Mouse (Mus musculus) lung, embryonic 14.5 days (tissue): ENCODE data around the gene Rpl13a. TPM values are rescaled to one million over a fixed set of nuclear protein-coding genes. Genes with fewer than 3 reads are reported as not detected.

Source experiments
- ATAC-seq: fragments of 200-750 bp; cut with Nextera tagmentation; 2 replicates; pipeline ENCODE4 v1.8.0; 2017; ENCODE audit warnings: mild to moderate bottlenecking, moderate TSS enrichment, moderate library complexity; ENCODE audit not compliant: insufficient read depth
- DNase-seq: peaks from one replicate; pipeline ENCODE4 v3.0.0-alpha.2; 2015
- H3K27ac ChIP-seq: fragments of 300-500 bp; sonication (generic); 2 replicates; pipeline ENCODE4 v1.5.1; 2014; ENCODE audit warnings: low read depth, mild to moderate bottlenecking, moderate library complexity
- H3K27me3 ChIP-seq: fragments of 300-500 bp; sonication (generic); 2 replicates; pipeline ENCODE4 v1.6.1; 2014; ENCODE audit warnings: low read length, control low read depth; ENCODE audit not compliant: insufficient read depth
- H3K36me3 ChIP-seq: fragments of 300-500 bp; sonication (generic); 2 replicates; pipeline ENCODE4 v1.6.1; 2014; ENCODE audit warnings: control low read depth; ENCODE audit not compliant: insufficient read depth
- H3K4me1 ChIP-seq: fragments of 300-500 bp; sonication (generic); 2 replicates; pipeline ENCODE4 v1.6.1; 2014; ENCODE audit warnings: antibody characterized with exemption, control low read depth; ENCODE audit not compliant: insufficient read depth
- H3K4me2 ChIP-seq: fragments of 300-500 bp; sonication (generic); 2 replicates; pipeline ENCODE4 v1.6.1; 2014; ENCODE audit warnings: mild to moderate bottlenecking
- H3K4me3 ChIP-seq: fragments of 300-500 bp; sonication (generic); 2 replicates; pipeline ENCODE4 v1.5.1; 2014; ENCODE audit warnings: low read depth, low read length
- H3K9ac ChIP-seq: fragments of 300-500 bp; sonication (generic); 2 replicates; pipeline ENCODE4 v1.6.1; 2014
- H3K9me3 ChIP-seq: fragments of 300-500 bp; sonication (generic); 2 replicates; pipeline ENCODE4 v1.6.1; 2016; ENCODE audit warnings: low read depth, low read length, control low read depth
- CTCF ChIP-seq: IDR thresholded peaks from 2 replicates; pipeline ENCODE4 v1.5.1; 2016; ENCODE audit warnings: antibody characterized with exemption, low read depth
- WGBS: fragments of 180-500 bp; shearing (Covaris S2); extraction: QIAGEN DNeasy Blood & Tissue Kit; methylation state at CpG from one replicate; pipeline ENCODE4 v1.1.7; 2014; 5-methylcytosine and 5-hydroxymethylcytosine counted together
- polyA plus RNA-seq: library from polyadenylated mRNA; unstranded; fragments of >200 nt; fragmentation: Nextera tagmentation; extraction: Ambion mirVana; gene quantifications from 2 replicates; pipeline ENCODE4 v1.2.1, GENCODE M21; 2014

Gene Rpl13a
- polyA plus RNA-seq, 1 experiment from 2014 or later: 1,527 TPM

DNA sequence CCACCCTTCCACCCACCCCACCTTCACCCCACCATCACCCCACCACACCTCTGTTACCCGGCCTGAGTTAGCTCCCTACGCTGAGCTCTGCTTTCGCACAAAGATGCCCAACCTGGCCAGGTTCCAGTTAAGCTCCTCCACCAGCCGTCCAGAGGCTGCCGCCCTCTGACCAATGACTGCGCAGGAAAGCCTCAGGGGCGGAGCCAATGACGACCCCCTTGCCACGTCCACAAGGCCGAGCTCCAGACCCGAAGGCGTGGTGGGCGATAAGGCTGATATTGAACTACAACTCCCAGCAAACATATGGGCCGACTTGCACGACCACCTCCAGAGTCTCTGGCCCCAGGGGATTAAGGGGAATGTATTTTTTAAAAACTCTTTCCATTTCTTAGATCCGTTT lies 36.5 kb downstream of the Rpl13a start, which contains the start of gene Rcn3:
TSS of gene Rcn3 (minus strand) at position 174 of the 400 bp plus-strand sequence.
- Histone ChIP-seq H3K9me3 (no peaks in the 10 kb centered on the region), H3K4me3 (peak within 1 kb of the TSS; percentile 52), H3K9ac (peak within 1 kb of the TSS; percentile 78), H3K4me2 (peak within 1 kb of the TSS; percentile 70), H3K36me3 (peaks cover 24% of the 10 kb centered on the region), H3K4me1 (peaks cover 10% of the 10 kb centered on the region; the same call in 1 of the 2 replicates), H3K27me3 (no peaks in the 10 kb centered on the region), H3K27ac (peak within 1 kb of the TSS; percentile 91)
- 0% methylated on average over 16 of the region's 16 CpGs for WGBS
- ATAC-seq (peak; percentile 95), DNase-seq (peak; percentile 99)
- TF ChIP-seq CTCF: no peak

- TF ChIP-seq CTCF: no peak
These were observed 37.3 kb downstream of the Rpl13a start for GRCm38 (mm10) chr7:45091001-45091990.

DNA sequence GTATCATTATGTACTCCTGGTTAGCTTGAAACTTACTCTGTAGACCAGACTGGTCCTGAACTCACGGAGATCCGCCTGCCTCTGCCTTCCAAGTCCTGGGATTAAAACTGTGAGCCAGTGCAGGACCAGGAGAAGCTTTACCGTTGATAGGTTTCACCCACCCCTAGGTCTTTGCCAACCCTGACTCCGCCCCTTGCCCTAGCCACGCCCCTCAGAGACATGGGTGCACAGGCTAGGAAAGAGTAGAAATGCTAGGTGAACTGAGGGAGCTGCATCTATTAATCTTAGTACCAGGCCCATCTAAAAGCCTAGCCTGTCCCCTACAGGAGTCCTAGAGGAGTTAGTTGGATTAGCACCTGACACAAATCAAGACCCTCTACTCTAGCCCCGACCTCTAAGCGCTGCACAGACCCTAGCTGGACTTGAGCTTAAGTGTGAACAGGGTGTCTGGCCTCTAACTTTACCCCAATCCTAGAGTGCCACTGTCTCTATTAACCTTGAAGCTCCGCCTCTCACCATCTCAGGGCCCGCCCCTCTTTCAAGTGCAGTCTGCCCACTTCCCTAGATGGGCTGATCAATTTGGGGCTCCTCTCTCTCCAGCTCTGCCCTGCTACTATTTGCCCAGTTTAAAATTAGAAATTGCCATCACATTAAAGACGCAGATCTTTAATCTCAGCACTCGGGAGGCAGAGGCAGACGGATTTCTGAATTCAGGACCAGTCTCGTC lies 38.1 kb downstream of the Rpl13a start:
- peak overlapping the region; percentile 91 for H3K27ac ChIP-seq
- DNase-seq: peak; percentile 33
- H3K9ac ChIP-seq: peak overlapping the region; percentile 78; the same call in 1 of the 2 replicates

More at GRCm38 (mm10) chr7:45091001-45091990, 37.3 kb downstream of the Rpl13a start:
- peak; percentile 66 for ATAC-seq
- Histone ChIP-seq H3K4me1 (peaks cover 10% of the 10 kb centered on the region; the same call in 1 of the 2 replicates), H3K27me3 (no peaks in the 10 kb centered on the region), H3K36me3 (peaks cover 30% of the 10 kb centered on the region), H3K9ac (peak overlapping the region; percentile 78), H3K9me3 (no peaks in the 10 kb centered on the region), H3K4me2 (peak overlapping the region; percentile 70), H3K4me3 (peak overlapping the region; percentile 52), H3K27ac (peak overlapping the region; percentile 91)
- 6% methylated on average over 35 of the region's 35 CpGs for WGBS
- DNase-seq: peak; percentile 74

DNA sequence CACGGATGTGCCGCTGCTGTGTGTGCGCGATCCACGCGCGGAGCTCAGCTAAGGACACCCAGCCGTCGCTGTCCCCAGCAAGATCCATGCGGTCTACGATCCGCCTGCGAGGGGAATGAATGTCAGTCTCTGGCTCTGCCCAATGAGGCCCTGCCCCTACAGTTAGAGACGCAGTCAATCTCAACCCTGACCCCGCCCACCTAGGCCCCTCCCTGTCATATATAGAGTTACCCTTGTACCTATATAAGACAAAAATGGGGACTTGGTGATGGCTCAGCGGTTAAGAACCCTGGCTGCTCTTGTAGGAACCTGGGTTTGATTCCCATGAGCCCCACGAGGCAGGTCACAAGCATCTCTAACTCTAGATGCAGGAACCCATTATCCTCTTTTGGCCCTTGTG lies 40.0 kb downstream of the Rpl13a start:
- TF ChIP-seq CTCF: no peak
- Histone ChIP-seq H3K4me3 (no peak overlapping the region), H3K4me2 (no peak overlapping the region), H3K9ac (no peak overlapping the region), H3K27ac (no peak overlapping the region), H3K27me3 (no peaks in the 10 kb centered on the region), H3K4me1 (peaks cover 10% of the 10 kb centered on the region; the same call in 1 of the 2 replicates), H3K36me3 (peaks cover 54% of the 10 kb centered on the region), H3K9me3 (no peaks in the 10 kb centered on the region)
- ATAC-seq (no peak), DNase-seq (no peak)
- 89% methylated on average over 17 of the region's 17 CpGs for WGBS

More for the DNA sequence above, 38.1 kb downstream of the Rpl13a start:
- H3K4me1 ChIP-seq: peaks cover 10% of the 10 kb centered on the region; the same call in 1 of the 2 replicates
- H3K9me3 ChIP-seq: no peaks in the 10 kb centered on the region
- no peak for TF ChIP-seq CTCF
- H3K27me3 ChIP-seq: no peaks in the 10 kb centered on the region
- ATAC-seq: no peak
- 65% methylated on average over 13 of the region's 13 CpGs for WGBS
- H3K4me2 ChIP-seq: peak overlapping the region; percentile 70
- peak overlapping the region; percentile 52 for H3K4me3 ChIP-seq
- peaks cover 36% of the 10 kb centered on the region for H3K36me3 ChIP-seq

DNA sequence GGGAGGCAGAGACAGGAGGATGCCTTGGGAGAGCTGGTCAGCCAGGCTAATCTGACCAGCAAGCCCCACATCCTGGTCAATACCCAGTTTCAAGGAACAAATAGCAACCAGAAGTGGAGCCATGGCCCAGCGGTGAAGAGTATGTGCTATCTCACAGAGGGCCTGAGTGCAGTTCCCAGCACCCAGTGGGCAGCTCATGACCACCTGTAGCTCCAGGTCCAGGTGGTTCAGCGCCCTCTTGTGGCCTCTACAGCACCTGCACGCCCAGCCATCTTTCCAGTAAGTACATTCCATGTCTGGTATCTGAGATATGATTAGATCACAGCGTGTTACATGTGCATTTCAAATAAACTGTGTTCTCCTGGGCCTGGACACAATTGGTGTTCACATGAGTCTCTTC lies 42.5 kb downstream of the Rpl13a start:
- Histone ChIP-seq H3K4me2 (no peak overlapping the region), H3K4me3 (no peak overlapping the region), H3K36me3 (peaks cover 72% of the 10 kb centered on the region), H3K9me3 (no peaks in the 10 kb centered on the region), H3K27ac (no peak overlapping the region), H3K9ac (no peak overlapping the region), H3K27me3 (no peaks in the 10 kb centered on the region), H3K4me1 (peaks cover 5% of the 10 kb centered on the region; the same call in 1 of the 2 replicates)
- 78% methylated on average over 4 of the region's 4 CpGs for WGBS
- DNase-seq (no peak), ATAC-seq (no peak)
- TF ChIP-seq CTCF: peak; percentile 52

DNA sequence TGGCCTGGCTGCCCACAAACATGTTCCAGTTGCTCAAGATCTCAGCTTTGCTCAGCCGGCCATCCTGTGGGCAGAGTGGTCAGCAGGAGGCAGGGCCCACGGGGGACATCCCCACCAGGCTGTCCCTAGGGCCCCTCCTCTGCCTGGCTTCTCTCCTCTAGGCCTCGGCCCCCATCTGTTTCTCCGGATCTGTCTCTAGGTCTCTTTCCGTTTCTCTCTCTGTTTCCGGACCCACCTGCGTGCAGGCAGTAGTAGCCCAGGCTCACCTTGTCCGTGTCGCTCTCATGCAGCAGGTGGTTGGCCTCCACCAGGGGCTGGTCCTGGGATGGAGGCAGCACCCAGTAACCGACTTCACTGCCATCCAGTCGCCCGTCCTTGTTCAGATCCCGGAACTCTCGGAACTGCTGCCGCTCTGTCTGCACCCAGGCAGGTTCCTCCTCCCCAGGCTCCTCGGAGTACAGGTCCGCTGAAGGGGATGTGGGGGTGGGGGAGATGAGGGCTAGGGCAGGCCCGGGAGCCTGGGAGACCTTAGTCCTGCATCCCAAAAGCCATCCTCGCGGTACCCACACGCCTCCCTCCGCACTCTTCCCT lies 45.2 kb downstream of the Rpl13a start:
- WGBS: 78% methylated on average over 22 of the region's 22 CpGs
- H3K9me3 ChIP-seq: no peaks in the 10 kb centered on the region
- H3K4me2 ChIP-seq: peak overlapping the region; percentile 18; the same call in 1 of the 2 replicates
- H3K27ac ChIP-seq: no peak overlapping the region
- H3K36me3 ChIP-seq: peaks cover 66% of the 10 kb centered on the region
- no peak overlapping the region; the same call in 1 of the 2 replicates for H3K9ac ChIP-seq
- ATAC-seq (no peak), DNase-seq (no peak)
- no peaks in the 10 kb centered on the region for H3K4me1 ChIP-seq
- no peak for TF ChIP-seq CTCF
- no peak overlapping the region for H3K4me3 ChIP-seq
- no peaks in the 10 kb centered on the region for H3K27me3 ChIP-seq
